Mouse (Mus musculus): ENCODE measurements around the gene Gsk3b. TPM values are rescaled to one million over a fixed set of nuclear protein-coding genes. Genes with fewer than 3 reads are reported as not detected.

The Gsk3b gene
- polyA plus RNA-seq (2014; fragmentation: Illumina TruSeq; extraction: RNeasy Lipid Tissue Mini Kit (QIAGEN cat#74804); ENCODE audit: insufficient read depth, low read depth, low replicate concordance), result 7.5 TPM

DNA sequence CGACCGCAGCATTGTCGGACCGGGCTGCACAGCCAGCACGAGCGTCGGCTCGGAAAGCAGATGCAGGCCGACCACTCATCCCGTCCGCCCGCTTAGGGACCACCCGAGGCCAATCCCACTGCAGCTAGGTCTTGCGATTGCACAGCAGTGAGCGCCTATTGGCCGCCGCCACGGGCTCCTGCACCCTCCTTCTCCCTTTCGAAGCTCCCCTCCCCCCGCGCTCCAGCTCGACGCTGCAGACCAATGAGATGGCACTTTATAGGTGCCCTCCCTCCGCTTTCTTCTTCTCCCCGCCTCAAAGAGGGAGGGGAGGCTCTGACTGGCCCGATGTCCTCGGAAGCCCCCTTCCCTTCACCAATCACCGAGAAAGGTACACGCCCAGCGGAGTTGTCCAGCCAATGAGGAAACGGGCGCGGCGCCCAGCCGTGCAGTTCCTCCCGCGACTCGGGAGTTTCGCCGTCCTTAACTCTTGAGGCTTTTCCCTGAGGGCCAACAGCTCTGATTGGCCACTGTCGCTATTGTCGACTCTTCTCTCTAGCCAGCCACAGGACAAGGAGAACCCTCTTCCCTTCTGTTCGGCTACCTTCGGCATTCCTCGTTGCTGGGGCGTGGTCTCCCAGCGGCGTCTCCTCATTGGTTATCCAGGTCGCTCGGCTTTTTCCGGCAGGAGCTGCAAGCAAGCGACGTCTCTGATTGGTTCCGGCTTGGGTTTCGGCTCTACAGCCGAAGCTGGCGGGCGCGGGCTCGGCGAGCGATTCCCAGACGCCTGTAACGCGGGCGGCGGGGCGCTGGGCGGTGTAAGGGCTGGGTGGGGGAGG lies at the start of gene Gsk3b:
Gene Gsk3b, plus strand, starts transcription at position 373 of the 818 bp plus-strand sequence.

DNA sequence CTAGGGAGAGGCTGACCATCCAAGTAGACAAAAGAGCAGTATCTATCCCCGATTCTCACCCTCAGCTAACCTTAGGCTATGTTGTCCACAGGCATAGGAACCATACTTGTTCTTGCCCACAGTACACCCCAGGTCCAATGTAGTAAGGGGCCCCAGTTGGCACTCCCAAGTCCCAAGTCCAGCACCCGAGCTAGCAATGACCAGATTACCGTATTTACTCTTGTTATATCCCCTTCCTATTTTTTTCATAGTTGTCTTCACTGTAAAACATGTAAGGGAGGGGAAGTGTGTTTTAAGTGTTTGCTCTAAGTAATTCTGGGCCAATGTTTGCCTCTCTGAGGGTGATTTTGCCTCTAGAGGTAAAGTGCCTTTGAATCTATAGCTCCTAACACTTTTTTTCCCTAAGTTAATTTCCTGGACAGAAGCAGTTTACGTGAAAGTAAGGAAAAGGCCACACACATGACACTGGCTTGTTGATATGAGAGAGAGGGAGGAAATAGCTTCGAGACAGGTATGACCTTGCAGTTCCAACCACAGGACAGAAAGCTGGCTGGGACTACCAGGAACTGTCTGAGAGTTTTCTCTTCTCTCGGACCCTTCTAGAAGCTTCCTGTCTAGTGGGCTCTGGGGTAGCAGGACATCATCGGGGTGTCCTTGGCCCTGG lies 206.0 kb downstream of the Gsk3b start, which contains the start of gene Nr1i2:
Gene Nr1i2, minus strand, starts transcription at position 140 of the 664 bp plus-strand sequence.

Other genes starting within 250 kb of the Gsk3b start
- 1.3 TPM for gene Gm36028, start 227.9 kb upstream of the Gsk3b start, polyA plus RNA-seq (2014; fragmentation: Illumina TruSeq; extraction: RNeasy Lipid Tissue Mini Kit (QIAGEN cat#74804); ENCODE audit: insufficient read depth, low read depth, low replicate concordance)
- gene Lrrc58, start 220.6 kb upstream of the Gsk3b start, polyA plus RNA-seq (2014; fragmentation: Illumina TruSeq; extraction: RNeasy Lipid Tissue Mini Kit (QIAGEN cat#74804); ENCODE audit: insufficient read depth, low read depth, low replicate concordance), result 14.8 TPM
- gene Gpr156, start 172.5 kb upstream of the Gsk3b start, polyA plus RNA-seq (2014; fragmentation: Illumina TruSeq; extraction: RNeasy Lipid Tissue Mini Kit (QIAGEN cat#74804); ENCODE audit: insufficient read depth, low read depth, low replicate concordance), result not detected
- 0.54 TPM for gene Nr1i2, start 205.8 kb downstream of the Gsk3b start, polyA plus RNA-seq (2014; fragmentation: Illumina TruSeq; extraction: RNeasy Lipid Tissue Mini Kit (QIAGEN cat#74804); ENCODE audit: insufficient read depth, low read depth, low replicate concordance)

Data from lung, adult 10 weeks (tissue).